Mouse (Mus musculus): Measurements from ENCODE around the gene Myo3b. TPM values are rescaled to one million over a fixed set of nuclear protein-coding genes. Genes with fewer than 3 reads are reported as not detected.
A peak's percentile ranks its signal among the peaks of the same experiment; 100 is the strongest.

Gene Myo3b
- polyA plus RNA-seq, 1 experiment from 2014 or later = 0.69 TPM

DNA sequence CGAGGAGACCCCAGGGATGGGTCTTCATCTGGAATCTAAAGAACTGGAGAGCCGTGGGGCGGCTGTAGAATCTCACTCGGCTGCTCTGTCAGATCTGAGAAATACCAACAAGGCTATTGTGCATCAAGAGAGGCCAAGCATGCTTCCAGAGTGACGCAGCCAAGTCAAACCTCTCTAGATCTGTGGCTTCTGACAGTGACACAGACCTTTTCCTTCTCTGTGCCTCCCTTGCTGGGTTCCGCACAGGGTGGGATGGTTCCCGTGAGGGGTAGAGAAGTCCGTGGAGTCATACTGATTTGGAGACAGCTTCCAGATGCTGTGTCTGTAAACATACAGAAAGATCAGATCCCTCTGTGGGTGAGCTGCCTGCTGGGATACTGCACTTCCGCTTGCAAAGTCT lies 298.9 kb downstream of the Myo3b start:
- peak overlapping the region; percentile 19; the same call in 1 of the 2 replicates for H3K4me2 ChIP-seq (replicated peaks; ENCODE audit: low read depth, low read length)
- peaks cover 27% of the 10 kb centered on the region for H3K4me1 ChIP-seq (ENCODE audit: insufficient read depth, low read length)
- no peaks in the 10 kb centered on the region for H3K27me3 ChIP-seq (ENCODE audit: insufficient read depth, low read length)
- no peaks in the 10 kb centered on the region for H3K36me3 ChIP-seq (ENCODE audit: insufficient read depth, low read length)
- H3K9ac ChIP-seq (replicated peaks; ENCODE audit: low read length) = no peak overlapping the region
- H3K27ac ChIP-seq (ENCODE audit: low read length) = peak overlapping the region; percentile 48
- peak; percentile 64 for ATAC-seq (ENCODE audit: low FRiP score, low TSS enrichment)
- H3K4me3 ChIP-seq (ENCODE audit: low read length) = no peak overlapping the region
- no peaks in the 10 kb centered on the region for H3K9me3 ChIP-seq (ENCODE audit: low read length)
- WGBS = 42% methylated on average over 9 of the region's 9 CpGs

DNA sequence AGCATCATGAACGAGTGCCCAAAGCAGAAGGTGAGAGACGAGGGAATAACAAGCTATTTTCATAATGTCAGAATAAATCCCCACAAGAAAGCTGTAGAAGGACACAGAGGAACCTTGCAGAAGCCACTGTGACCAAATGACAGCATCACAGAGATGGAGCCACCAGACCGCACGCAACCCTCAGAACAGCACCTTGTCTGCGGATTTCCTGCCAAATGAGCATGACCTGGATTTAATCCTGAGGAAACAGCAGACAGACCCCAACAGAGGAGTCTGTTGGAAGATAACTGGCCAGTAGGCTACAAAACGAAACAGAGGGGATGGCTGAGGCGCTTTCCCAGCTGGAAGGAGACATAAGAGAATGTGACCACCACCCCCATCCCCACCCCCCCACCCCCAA lies 300.1 kb downstream of the Myo3b start:
- no peaks in the 10 kb centered on the region for H3K27me3 ChIP-seq (ENCODE audit: insufficient read depth, low read length)
- peaks cover 27% of the 10 kb centered on the region for H3K4me1 ChIP-seq (ENCODE audit: insufficient read depth, low read length)
- H3K4me2 ChIP-seq (replicated peaks; ENCODE audit: low read depth, low read length) = no peak overlapping the region
- no peak overlapping the region for H3K9ac ChIP-seq (replicated peaks; ENCODE audit: low read length)
- H3K36me3 ChIP-seq (ENCODE audit: insufficient read depth, low read length) = no peaks in the 10 kb centered on the region
- no peak for ATAC-seq (ENCODE audit: low FRiP score, low TSS enrichment)
- H3K9me3 ChIP-seq (ENCODE audit: low read length) = no peaks in the 10 kb centered on the region
- no peak overlapping the region for H3K27ac ChIP-seq (ENCODE audit: low read length)
- WGBS = 80% methylated on average over 7 of the region's 7 CpGs
- no peak overlapping the region for H3K4me3 ChIP-seq (ENCODE audit: low read length)

DNA sequence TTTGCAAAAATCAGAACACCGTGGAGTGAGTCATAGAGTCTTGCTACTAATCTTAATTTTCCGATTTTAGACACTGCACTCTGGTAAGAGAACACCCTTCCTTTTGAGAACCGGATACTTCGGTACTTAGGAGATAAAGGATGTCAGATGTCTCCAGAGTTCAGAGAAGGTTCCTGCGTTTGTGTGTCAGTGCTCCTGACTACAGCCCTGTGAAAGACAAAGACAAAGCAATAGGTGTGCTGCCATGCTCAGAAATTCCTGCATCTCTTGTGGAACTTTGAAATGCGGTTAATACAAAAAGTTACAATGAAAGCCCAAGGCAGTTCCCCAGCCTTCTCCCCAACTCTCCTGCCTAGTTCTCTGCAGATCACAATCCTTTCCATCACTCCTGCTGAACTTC lies 300.6 kb downstream of the Myo3b start:
- Histone ChIP-seq H3K4me2 (replicated peaks; ENCODE audit: low read depth, low read length) (no peak overlapping the region), H3K27ac (ENCODE audit: low read length) (no peak overlapping the region), H3K4me1 (ENCODE audit: insufficient read depth, low read length) (peaks cover 27% of the 10 kb centered on the region), H3K4me3 (ENCODE audit: low read length) (no peak overlapping the region), H3K27me3 (ENCODE audit: insufficient read depth, low read length) (no peaks in the 10 kb centered on the region), H3K9ac (replicated peaks; ENCODE audit: low read length) (no peak overlapping the region), H3K36me3 (ENCODE audit: insufficient read depth, low read length) (no peaks in the 10 kb centered on the region), H3K9me3 (ENCODE audit: low read length) (no peaks in the 10 kb centered on the region)
- no peak for ATAC-seq (ENCODE audit: low FRiP score, low TSS enrichment)
- 49% methylated on average over 6 of the region's 6 CpGs for WGBS

DNA sequence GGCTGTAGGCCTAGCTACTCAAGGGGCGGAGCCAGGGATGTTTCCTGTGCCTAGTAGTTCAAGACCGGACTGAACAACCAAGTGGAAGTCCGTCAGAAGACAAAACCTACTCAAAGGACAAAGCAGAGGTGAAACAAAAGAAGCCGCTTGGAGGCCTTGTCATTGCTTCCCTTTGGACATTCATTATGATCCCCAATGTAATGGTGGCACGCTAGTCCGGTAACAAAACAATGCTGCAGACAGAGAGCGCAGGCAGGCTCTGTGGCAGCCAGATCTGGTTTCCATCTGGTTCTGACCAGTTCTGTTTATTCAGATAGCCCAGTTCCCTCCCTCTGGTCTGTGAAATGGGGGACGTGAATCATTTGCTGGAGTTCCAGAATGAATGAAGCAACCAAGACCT lies 301.3 kb downstream of the Myo3b start:
- Histone ChIP-seq H3K9me3 (ENCODE audit: low read length) (no peaks in the 10 kb centered on the region), H3K36me3 (ENCODE audit: insufficient read depth, low read length) (no peaks in the 10 kb centered on the region), H3K4me3 (ENCODE audit: low read length) (no peak overlapping the region), H3K27me3 (ENCODE audit: insufficient read depth, low read length) (no peaks in the 10 kb centered on the region), H3K4me1 (ENCODE audit: insufficient read depth, low read length) (peaks cover 25% of the 10 kb centered on the region), H3K9ac (replicated peaks; ENCODE audit: low read length) (no peak overlapping the region), H3K27ac (ENCODE audit: low read length) (no peak overlapping the region), H3K4me2 (replicated peaks; ENCODE audit: low read depth, low read length) (no peak overlapping the region)
- no peak for ATAC-seq (ENCODE audit: low FRiP score, low TSS enrichment)
- 85% methylated on average over 8 of the region's 8 CpGs for WGBS

DNA sequence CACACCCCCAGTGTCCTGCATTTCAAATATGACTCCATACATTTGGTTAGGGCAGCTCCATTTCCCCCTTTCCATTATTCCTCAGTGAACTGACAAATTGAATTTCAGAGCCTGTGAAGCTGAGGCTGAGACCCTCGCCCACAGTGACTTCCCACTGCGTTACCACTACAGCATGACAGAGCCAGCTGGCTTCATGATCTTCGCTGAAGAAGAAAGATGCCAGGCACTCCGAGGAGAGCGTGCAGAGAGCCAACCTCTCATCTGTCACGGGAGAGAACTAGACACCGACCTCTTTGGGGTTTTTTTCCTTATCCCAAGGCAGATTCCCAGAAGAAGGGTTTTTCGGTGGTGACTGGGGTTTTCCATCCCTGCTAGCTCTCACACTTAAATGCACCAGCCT lies 306.2 kb downstream of the Myo3b start:
- 74% methylated on average over 8 of the region's 8 CpGs for WGBS
- no peak overlapping the region for H3K27ac ChIP-seq (ENCODE audit: low read length)
- ATAC-seq (ENCODE audit: low FRiP score, low TSS enrichment) = no peak

DNA sequence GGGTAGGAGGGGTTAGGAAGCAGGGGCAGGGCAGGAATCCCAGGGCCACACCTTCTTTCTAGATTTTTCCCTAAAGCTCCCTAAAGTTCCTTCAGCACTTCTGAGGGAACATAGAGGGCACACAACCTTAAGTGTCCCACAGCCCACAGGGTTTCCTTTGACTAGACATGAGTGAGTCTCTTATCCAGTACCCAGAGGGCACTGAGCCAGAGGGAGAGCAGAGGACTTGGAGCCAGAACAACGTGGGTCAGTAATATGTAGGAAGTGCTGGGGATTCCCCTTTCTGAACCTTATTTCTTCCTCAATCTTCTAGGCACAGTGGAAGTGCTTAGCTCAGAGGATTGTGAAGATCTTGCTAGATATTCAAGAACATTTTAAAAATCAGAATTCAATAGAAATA lies 308.6 kb downstream of the Myo3b start:
- no peaks in the 10 kb centered on the region for H3K27me3 ChIP-seq (ENCODE audit: insufficient read depth, low read length)
- no peaks in the 10 kb centered on the region for H3K36me3 ChIP-seq (ENCODE audit: insufficient read depth, low read length)
- no peaks in the 10 kb centered on the region for H3K4me1 ChIP-seq (ENCODE audit: insufficient read depth, low read length)
- no peak overlapping the region for H3K4me2 ChIP-seq (replicated peaks; ENCODE audit: low read depth, low read length)
- H3K9ac ChIP-seq (replicated peaks; ENCODE audit: low read length) = no peak overlapping the region
- ATAC-seq (ENCODE audit: low FRiP score, low TSS enrichment) = no peak
- H3K4me3 ChIP-seq (ENCODE audit: low read length) = no peak overlapping the region
- no peak overlapping the region for H3K27ac ChIP-seq (ENCODE audit: low read length)
- H3K9me3 ChIP-seq (ENCODE audit: low read length) = no peaks in the 10 kb centered on the region
- 19% methylated on average over 1 of the region's 1 CpGs for WGBS

More for the DNA sequence above, 306.2 kb downstream of the Myo3b start:
- H3K4me2 ChIP-seq (replicated peaks; ENCODE audit: low read depth, low read length) = no peak overlapping the region
- no peaks in the 10 kb centered on the region for H3K4me1 ChIP-seq (ENCODE audit: insufficient read depth, low read length)
- H3K36me3 ChIP-seq (ENCODE audit: insufficient read depth, low read length) = no peaks in the 10 kb centered on the region
- H3K9ac ChIP-seq (replicated peaks; ENCODE audit: low read length) = no peak overlapping the region
- H3K4me3 ChIP-seq (ENCODE audit: low read length) = no peak overlapping the region
- no peaks in the 10 kb centered on the region for H3K9me3 ChIP-seq (ENCODE audit: low read length)
- no peaks in the 10 kb centered on the region for H3K27me3 ChIP-seq (ENCODE audit: insufficient read depth, low read length)

DNA sequence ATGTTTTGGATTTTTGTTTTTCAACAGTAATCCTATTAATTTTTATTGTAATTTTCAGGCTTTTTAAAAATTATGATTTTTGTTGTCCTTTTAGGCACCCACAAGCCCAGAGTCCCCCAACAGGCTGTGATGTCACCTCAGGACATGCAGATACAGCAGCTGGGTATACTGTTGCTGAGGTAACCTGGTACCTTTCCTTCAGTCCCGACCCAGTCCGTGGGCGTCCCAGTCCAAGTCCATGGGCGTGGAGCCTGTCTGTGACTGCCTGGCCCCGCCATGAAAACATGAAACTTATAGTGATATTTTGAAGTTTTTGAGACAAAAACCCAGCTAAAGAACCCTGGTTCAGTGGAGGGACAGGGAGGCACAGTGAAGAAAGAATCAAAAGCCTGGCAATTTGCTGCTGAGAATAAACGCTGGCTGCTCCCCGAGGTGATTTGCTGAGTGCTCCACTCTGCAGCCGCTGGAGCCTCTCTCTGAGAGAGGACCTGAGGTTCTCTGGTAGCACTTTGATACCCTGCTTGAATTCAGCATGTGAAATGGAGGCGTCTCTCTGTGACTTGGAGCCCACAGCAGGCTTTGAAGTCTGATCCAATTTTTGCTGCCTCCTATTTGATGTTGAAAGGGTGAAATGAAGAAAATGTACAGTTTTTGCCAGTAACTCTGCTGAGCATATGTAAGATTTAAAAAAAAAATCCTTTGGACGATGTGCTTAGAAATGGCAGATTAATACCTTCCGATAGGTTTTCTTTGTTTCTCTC lies 310.0 kb downstream of the Myo3b start:
- Histone ChIP-seq H3K36me3 (ENCODE audit: insufficient read depth, low read length) (no peaks in the 10 kb centered on the region), H3K27ac (ENCODE audit: low read length) (no peak overlapping the region), H3K4me1 (ENCODE audit: insufficient read depth, low read length) (no peaks in the 10 kb centered on the region), H3K9me3 (ENCODE audit: low read length) (no peaks in the 10 kb centered on the region), H3K27me3 (ENCODE audit: insufficient read depth, low read length) (no peaks in the 10 kb centered on the region), H3K4me3 (ENCODE audit: low read length) (no peak overlapping the region), H3K4me2 (replicated peaks; ENCODE audit: low read depth, low read length) (no peak overlapping the region), H3K9ac (replicated peaks; ENCODE audit: low read length) (no peak overlapping the region)
- WGBS = 54% methylated on average over 11 of the region's 11 CpGs
- no peak for ATAC-seq (ENCODE audit: low FRiP score, low TSS enrichment)

DNA sequence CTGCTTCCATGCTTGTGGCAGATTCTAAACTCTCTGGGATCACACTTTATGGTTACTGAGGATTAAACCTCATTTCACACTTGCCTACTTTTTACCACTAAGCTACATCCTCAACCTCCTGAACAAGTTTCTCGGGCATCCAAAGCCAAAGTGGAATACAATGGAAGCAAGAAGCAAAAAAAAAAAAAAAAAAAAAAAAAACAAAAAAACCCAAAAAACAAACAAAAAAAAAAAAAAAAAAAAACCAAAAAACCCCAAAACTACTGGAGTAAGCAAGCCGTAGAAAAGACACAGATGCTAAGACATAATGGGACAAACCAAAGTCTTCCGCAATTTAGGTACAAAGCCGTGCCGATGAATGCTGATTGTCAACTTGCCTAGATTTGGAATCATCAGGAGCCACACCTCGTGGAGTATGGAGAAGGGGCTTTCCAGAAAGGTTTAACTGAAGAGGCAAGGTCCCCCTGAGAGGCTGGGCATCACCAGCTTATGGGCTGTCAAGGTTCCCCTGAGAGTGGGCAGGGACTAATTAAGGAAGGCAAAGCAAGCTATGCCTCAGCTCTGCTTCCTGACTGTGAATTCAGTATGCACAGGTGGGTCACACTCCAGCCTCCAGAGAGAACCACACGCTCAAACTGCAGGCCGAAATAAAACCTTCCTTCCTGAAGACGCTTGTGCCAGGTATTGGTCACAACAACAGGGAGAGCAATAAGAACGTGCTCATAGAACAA lies 313.7 kb downstream of the Myo3b start:
- H3K27me3 ChIP-seq (ENCODE audit: insufficient read depth, low read length) = no peaks in the 10 kb centered on the region
- no peaks in the 10 kb centered on the region for H3K36me3 ChIP-seq (ENCODE audit: insufficient read depth, low read length)
- no peaks in the 10 kb centered on the region for H3K9me3 ChIP-seq (ENCODE audit: low read length)
- H3K4me3 ChIP-seq (ENCODE audit: low read length) = no peak overlapping the region
- no peak for ATAC-seq (ENCODE audit: low FRiP score, low TSS enrichment)
- no peaks in the 10 kb centered on the region for H3K4me1 ChIP-seq (ENCODE audit: insufficient read depth, low read length)
- H3K9ac ChIP-seq (replicated peaks; ENCODE audit: low read length) = no peak overlapping the region
- 81% methylated on average over 10 of the region's 10 CpGs for WGBS
- no peak overlapping the region for H3K27ac ChIP-seq (ENCODE audit: low read length)
- H3K4me2 ChIP-seq (replicated peaks; ENCODE audit: low read depth, low read length) = no peak overlapping the region

DNA sequence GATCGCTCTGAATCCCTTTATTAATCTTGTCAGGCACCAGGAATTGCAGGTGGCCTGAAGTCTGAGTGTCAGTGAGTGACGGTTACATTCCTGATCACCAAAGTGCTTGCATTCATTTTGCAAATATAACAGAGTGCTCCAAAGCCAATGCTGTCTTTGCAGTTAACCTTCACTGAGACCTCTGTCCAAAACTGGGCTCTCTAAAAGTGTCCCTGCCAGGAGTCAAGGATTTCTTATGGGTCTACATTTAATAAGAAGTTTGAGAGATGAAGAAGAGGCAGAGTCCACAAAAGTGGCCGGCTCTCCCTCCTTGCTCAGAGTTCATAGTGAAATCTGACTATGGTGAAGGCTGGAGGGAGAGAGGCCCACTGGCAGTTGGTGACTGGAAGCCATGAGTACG lies 315.1 kb downstream of the Myo3b start:
- Histone ChIP-seq H3K9ac (replicated peaks; ENCODE audit: low read length) (no peak overlapping the region), H3K4me3 (ENCODE audit: low read length) (no peak overlapping the region), H3K4me1 (ENCODE audit: insufficient read depth, low read length) (no peaks in the 10 kb centered on the region), H3K4me2 (replicated peaks; ENCODE audit: low read depth, low read length) (no peak overlapping the region), H3K36me3 (ENCODE audit: insufficient read depth, low read length) (no peaks in the 10 kb centered on the region), H3K9me3 (ENCODE audit: low read length) (no peaks in the 10 kb centered on the region), H3K27ac (ENCODE audit: low read length) (no peak overlapping the region), H3K27me3 (ENCODE audit: insufficient read depth, low read length) (no peaks in the 10 kb centered on the region)
- 88% methylated on average over 4 of the region's 4 CpGs for WGBS
- ATAC-seq (ENCODE audit: low FRiP score, low TSS enrichment) = no peak

DNA sequence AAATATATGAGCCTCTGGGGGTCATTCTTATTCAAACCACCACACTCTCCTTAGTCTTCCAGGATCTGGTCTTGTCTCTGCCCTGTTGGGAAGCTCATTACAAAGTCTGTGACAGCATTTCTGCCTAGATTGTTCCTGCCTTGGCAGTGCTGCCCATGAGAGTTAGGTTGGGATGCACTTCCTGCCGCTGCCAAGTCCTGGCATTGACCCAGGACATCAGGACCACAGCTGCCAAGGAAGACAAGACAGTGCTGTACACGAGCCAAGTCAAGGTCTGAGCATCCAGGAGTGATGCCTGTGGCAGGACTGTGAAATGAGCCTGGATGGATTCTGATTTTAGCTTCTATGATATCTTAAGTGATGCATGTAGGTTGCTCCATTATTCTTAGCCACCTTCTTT lies 316.1 kb downstream of the Myo3b start:
- whole genome bisulfite sequencing = 84% methylated on average over 2 of the region's 2 CpGs
- no peak for ATAC-seq (ENCODE audit: low FRiP score, low TSS enrichment)
- H3K27me3 ChIP-seq (ENCODE audit: insufficient read depth, low read length) = no peaks in the 10 kb centered on the region

More for the DNA sequence above, 316.1 kb downstream of the Myo3b start:
- no peak overlapping the region for H3K9ac ChIP-seq (replicated peaks; ENCODE audit: low read length)
- no peaks in the 10 kb centered on the region for H3K4me1 ChIP-seq (ENCODE audit: insufficient read depth, low read length)
- no peak overlapping the region for H3K27ac ChIP-seq (ENCODE audit: low read length)
- H3K4me2 ChIP-seq (replicated peaks; ENCODE audit: low read depth, low read length) = no peak overlapping the region
- no peaks in the 10 kb centered on the region for H3K9me3 ChIP-seq (ENCODE audit: low read length)
- no peak overlapping the region for H3K4me3 ChIP-seq (ENCODE audit: low read length)
- H3K36me3 ChIP-seq (ENCODE audit: insufficient read depth, low read length) = no peaks in the 10 kb centered on the region
